Mouse (Mus musculus): ENCODE results near the gene 5530400C23Rik.
"Not testable (repeated sequence)": the region's sequence is repeated elsewhere in the genome, so short reads cannot be mapped to it uniquely, and the experiment has no call there.

GRCm38 (mm10) chr6:133291916-133292315, at the start of gene 5530400C23Rik:
- TF ChIP-seq CTCF (IDR thresholded peaks at IDR 0.05; ENCODE audit: low read depth, low read length); POLR2A (IDR thresholded peaks at IDR 0.05; ENCODE audit: extremely low read depth, insufficient read depth, low read length): not testable (repeated sequence)

Data from liver, adult 2 months (tissue).